Mouse (Mus musculus) hindbrain, postnatal 0 days (tissue): ENCODE measurements around the gene March9. TPM values are rescaled to one million over a fixed set of nuclear protein-coding genes. Genes with fewer than 3 reads are reported as not detected.
A peak's percentile ranks its signal among the peaks of the same experiment; 100 is the strongest.

Experiments
- ATAC-seq: fragments of 200-750 bp; cut with Nextera tagmentation; 2 replicates; pipeline ENCODE4 v1.8.0; 2017; ENCODE audit warnings: mild to moderate bottlenecking, moderate TSS enrichment, moderate library complexity
- DNase-seq: peaks from one replicate; pipeline ENCODE4 v3.0.0-alpha.2; 2015; ENCODE audit warnings: low spot score
- H3K27ac ChIP-seq: fragments of 300-500 bp; sonication (generic); 2 replicates; pipeline ENCODE4 v1.5.1; 2014; ENCODE audit warnings: mild to moderate bottlenecking
- H3K27me3 ChIP-seq: fragments of 300-500 bp; sonication (generic); 2 replicates; pipeline ENCODE4 v1.6.1; 2014; ENCODE audit warnings: low read length, mixed read lengths; ENCODE audit not compliant: insufficient read depth
- H3K36me3 ChIP-seq: fragments of 300-500 bp; sonication (generic); 2 replicates; pipeline ENCODE4 v1.6.1; 2014; ENCODE audit warnings: low read length, mixed read lengths; ENCODE audit not compliant: insufficient read depth
- H3K4me1 ChIP-seq: fragments of 300-500 bp; sonication (generic); 2 replicates; pipeline ENCODE4 v1.6.1; 2014; ENCODE audit warnings: antibody characterized with exemption, low read length, mixed read lengths; ENCODE audit not compliant: insufficient read depth
- H3K4me2 ChIP-seq: fragments of 300-500 bp; sonication (generic); 2 replicates; pipeline ENCODE4 v1.6.1; 2014; ENCODE audit warnings: low read depth, mild to moderate bottlenecking, low read length, moderate library complexity, mixed read lengths
- H3K4me3 ChIP-seq: fragments of 300-500 bp; sonication (generic); 2 replicates; pipeline ENCODE4 v1.5.1; 2014; ENCODE audit warnings: low read length
- H3K9ac ChIP-seq: fragments of 300-500 bp; sonication (generic); replicated peaks from 2 replicates; pipeline ENCODE4 v1.6.1; 2014; ENCODE audit warnings: mild to moderate bottlenecking, low read length, moderate library complexity, mixed read lengths
- H3K9me3 ChIP-seq: fragments of 300-500 bp; sonication (generic); 2 replicates; pipeline ENCODE4 v1.6.1; 2016; ENCODE audit warnings: low read length, mixed read lengths
- CTCF ChIP-seq: IDR thresholded peaks from 2 replicates; pipeline ENCODE4 v1.5.1; 2016; ENCODE audit warnings: antibody characterized with exemption, control low read depth, low read depth
- WGBS: fragments of 180-500 bp; shearing (Covaris S2); extraction: QIAGEN DNeasy Blood & Tissue Kit; methylation state at CpG from one replicate; pipeline ENCODE4 v1.1.7; 2014; 5-methylcytosine and 5-hydroxymethylcytosine counted together
- polyA plus RNA-seq: library from polyadenylated mRNA; unstranded; fragments of >200 nt; fragmentation: Nextera tagmentation; extraction: Ambion mirVana; gene quantifications from 2 replicates; pipeline ENCODE4 v1.2.1, GENCODE M21; 2015
- total RNA-seq: library from RNA; depleted of rRNA; stranded (reverse); fragments of >200 nt; gene quantifications from 2 replicates; pipeline ENCODE4 v1.2.3, GENCODE M21; 2014; rRNA removed

Gene March9
- total and polyA plus RNA-seq, 2 experiments from 2014 or later, result 6.7 to 80.1 TPM

- Histone ChIP-seq H3K36me3 (peaks cover 15% of the 10 kb centered on the region; the same call in 1 of the 2 replicates), H3K9me3 (no peaks in the 10 kb centered on the region), H3K4me2 (peak within 1 kb of the TSS; percentile 96), H3K9ac (peak within 1 kb of the TSS; percentile 90), H3K27ac (peak within 1 kb of the TSS; percentile 80), H3K4me1 (no peaks in the 10 kb centered on the region), H3K27me3 (no peaks in the 10 kb centered on the region), H3K4me3 (peak within 1 kb of the TSS; percentile 89)
- WGBS, result 5% methylated on average over 56 of the region's 56 CpGs
- DNase-seq (peak; percentile 97), ATAC-seq (peak; percentile 91)
- peak; percentile 93 for TF ChIP-seq CTCF
Observed at GRCm38 (mm10) chr10:127030336-127031296, 29.4 kb downstream of the March9 start, which contains the start of gene Tsfm. Gene Tsfm (minus strand): TSS chr10:127030840.

- no peak for TF ChIP-seq CTCF
- no peaks in the 10 kb centered on the region for H3K27me3 ChIP-seq
- H3K4me2 ChIP-seq, result no peak overlapping the region
- no peak overlapping the region for H3K4me3 ChIP-seq
- no peaks in the 10 kb centered on the region for H3K9me3 ChIP-seq
- no peak overlapping the region for H3K9ac ChIP-seq
- 67% methylated on average over 16 of the region's 16 CpGs for WGBS
- no peak for DNase-seq
- H3K36me3 ChIP-seq, result peaks cover 10% of the 10 kb centered on the region; the same call in 1 of the 2 replicates
- no peak overlapping the region for H3K27ac ChIP-seq
- H3K4me1 ChIP-seq, result no peaks in the 10 kb centered on the region
- ATAC-seq, result no peak
Observed at GRCm38 (mm10) chr10:127018422-127018821, 41.6 kb downstream of the March9 start.

- DNase-seq, result no peak
- TF ChIP-seq CTCF, result no peak
- H3K4me3 ChIP-seq, result no peak overlapping the region
- no peaks in the 10 kb centered on the region for H3K4me1 ChIP-seq
- no peaks in the 10 kb centered on the region for H3K36me3 ChIP-seq
- no peaks in the 10 kb centered on the region for H3K27me3 ChIP-seq
- ATAC-seq, result no peak
- H3K9me3 ChIP-seq, result no peaks in the 10 kb centered on the region
- WGBS, result 15% methylated on average over 2 of the region's 2 CpGs
- H3K27ac ChIP-seq, result no peak overlapping the region
- H3K9ac ChIP-seq, result no peak overlapping the region
- no peak overlapping the region for H3K4me2 ChIP-seq
Observed at GRCm38 (mm10) chr10:127017071-127017470, 42.9 kb downstream of the March9 start.

GRCm38 (mm10) chr10:127016488-127016887 lies 43.5 kb downstream of the March9 start:
- 60% methylated on average over 5 of the region's 5 CpGs for WGBS
- no peak overlapping the region for H3K9ac ChIP-seq

More at GRCm38 (mm10) chr10:127016488-127016887, 43.5 kb downstream of the March9 start:
- Histone ChIP-seq H3K4me1 (no peaks in the 10 kb centered on the region), H3K4me2 (no peak overlapping the region), H3K27me3 (no peaks in the 10 kb centered on the region), H3K36me3 (no peaks in the 10 kb centered on the region), H3K27ac (no peak overlapping the region), H3K4me3 (no peak overlapping the region), H3K9me3 (no peaks in the 10 kb centered on the region)
- peak; percentile 33; the same call in 1 of the 2 replicates for TF ChIP-seq CTCF
- DNase-seq, result no peak
- no peak for ATAC-seq

Other genes starting within 250 kb of the March9 start
- gene Atp23, start 158.8 kb downstream of the March9 start, total RNA-seq, result 12.5 and 14.3 TPM in 2 replicates
- 19.1 and 20.2 TPM in 2 replicates for gene Atp23, start 158.8 kb downstream of the March9 start, polyA plus RNA-seq
- gene Ctdsp2, start 81.5 kb downstream of the March9 start, total RNA-seq, result 64.5 and 64.7 TPM in 2 replicates
- gene Ctdsp2, start 81.5 kb downstream of the March9 start, polyA plus RNA-seq, result 15.0 and 16.7 TPM in 2 replicates
- 0.52 and 1.3 TPM in 2 replicates for gene Avil, start 59.5 kb downstream of the March9 start, total RNA-seq
- 0.98 and 1.4 TPM in 2 replicates for gene Avil, start 59.5 kb downstream of the March9 start, polyA plus RNA-seq
- gene Tsfm, start 29.3 kb downstream of the March9 start, total RNA-seq, result 31.4 and 49.0 TPM in 2 replicates
- gene Tsfm, start 29.3 kb downstream of the March9 start, polyA plus RNA-seq, result 62.4 and 62.7 TPM in 2 replicates
- 9.3 and 10.0 TPM in 2 replicates for gene Mettl1, start 18.8 kb downstream of the March9 start, total RNA-seq
- 23.8 and 23.9 TPM in 2 replicates for gene Mettl1, start 18.8 kb downstream of the March9 start, polyA plus RNA-seq
- gene Eef1akmt3, start 18.7 kb downstream of the March9 start, total RNA-seq, result 0.31 TPM in 1 of 2 replicates, not detected in the other
- 0.19 TPM in 2 replicates for gene Eef1akmt3, start 18.7 kb downstream of the March9 start, polyA plus RNA-seq
- 0.26 and 0.58 TPM in 2 replicates for gene Cyp27b1, start 11.9 kb downstream of the March9 start, total RNA-seq
- not detected in 2 replicates for gene Cyp27b1, start 11.9 kb downstream of the March9 start, polyA plus RNA-seq
- gene Cdk4, start 3.4 kb upstream of the March9 start, total RNA-seq, result 483 and 524 TPM in 2 replicates
- gene Cdk4, start 3.4 kb upstream of the March9 start, polyA plus RNA-seq, result 519 and 563 TPM in 2 replicates
- gene Tspan31, start 10.1 kb upstream of the March9 start, total RNA-seq, result 113 and 129 TPM in 2 replicates
- 105 and 107 TPM in 2 replicates for gene Tspan31, start 10.1 kb upstream of the March9 start, polyA plus RNA-seq
- 229 and 238 TPM in 2 replicates for gene Agap2, start 15.1 kb upstream of the March9 start, total RNA-seq
- 4.1 and 4.9 TPM in 2 replicates for gene Agap2, start 15.1 kb upstream of the March9 start, polyA plus RNA-seq
- gene Os9, start 60.9 kb upstream of the March9 start, total RNA-seq, result 118 and 119 TPM in 2 replicates
- 128 and 129 TPM in 2 replicates for gene Os9, start 60.9 kb upstream of the March9 start, polyA plus RNA-seq
- gene B4galnt1, start 105.0 kb upstream of the March9 start, total RNA-seq, result 111 and 112 TPM in 2 replicates
- 56.7 and 65.3 TPM in 2 replicates for gene B4galnt1, start 105.0 kb upstream of the March9 start, polyA plus RNA-seq
- 0.31 TPM in 1 of 2 replicates, not detected in the other for gene Slc26a10, start 120.5 kb upstream of the March9 start, total RNA-seq
- 0.79 and 1.1 TPM in 2 replicates for gene Slc26a10, start 120.5 kb upstream of the March9 start, polyA plus RNA-seq
- 61.0 and 65.4 TPM in 2 replicates for gene Arhgef25, start 129.9 kb upstream of the March9 start, total RNA-seq
- gene Arhgef25, start 129.9 kb upstream of the March9 start, polyA plus RNA-seq, result 20.3 and 21.6 TPM in 2 replicates
- 233 and 240 TPM in 2 replicates for gene Dtx3, start 135.5 kb upstream of the March9 start, total RNA-seq
- gene Dtx3, start 135.5 kb upstream of the March9 start, polyA plus RNA-seq, result 170 and 185 TPM in 2 replicates
- 18.3 and 22.8 TPM in 2 replicates for gene Pip4k2c, start 151.4 kb upstream of the March9 start, total RNA-seq
- gene Pip4k2c, start 151.4 kb upstream of the March9 start, polyA plus RNA-seq, result 19.9 and 20.2 TPM in 2 replicates
- 231 and 249 TPM in 2 replicates for gene Kif5a, start 203.2 kb upstream of the March9 start, total RNA-seq
- 98.4 and 103 TPM in 2 replicates for gene Kif5a, start 203.2 kb upstream of the March9 start, polyA plus RNA-seq
- gene Dctn2, start 206.2 kb upstream of the March9 start, total RNA-seq, result 314 and 348 TPM in 2 replicates
- gene Dctn2, start 206.2 kb upstream of the March9 start, polyA plus RNA-seq, result 319 and 323 TPM in 2 replicates
- 8.1 and 11.2 TPM in 2 replicates for gene Mbd6, start 228.8 kb upstream of the March9 start, total RNA-seq
- 8.3 and 11.5 TPM in 2 replicates for gene Mbd6, start 228.8 kb upstream of the March9 start, polyA plus RNA-seq